Mouse (Mus musculus) 3T3-L1 (cell line): ENCODE measurements around the gene 1700010B08Rik.
"Not testable (repeated sequence)": the region's sequence is repeated elsewhere in the genome, so short reads cannot be mapped to it uniquely, and the experiment has no call there.

Experiments used
- DNase-seq: peaks from one replicate; pipeline ENCODE4 v3.0.0-alpha.2; 2015; ENCODE audit warnings: low read depth, low spot score

The 1700010B08Rik gene

GRCm38 (mm10) chr2:173719115-173719514 lies at the start of gene 1700010B08Rik:
Gene 1700010B08Rik (plus strand): TSS chr2:173719415.
- not testable (repeated sequence) for DNase-seq

- DNase-seq, result no peak
Measured at GRCm38 (mm10) chr2:173672328-173672896, 46.8 kb upstream of the 1700010B08Rik start.

DNA sequence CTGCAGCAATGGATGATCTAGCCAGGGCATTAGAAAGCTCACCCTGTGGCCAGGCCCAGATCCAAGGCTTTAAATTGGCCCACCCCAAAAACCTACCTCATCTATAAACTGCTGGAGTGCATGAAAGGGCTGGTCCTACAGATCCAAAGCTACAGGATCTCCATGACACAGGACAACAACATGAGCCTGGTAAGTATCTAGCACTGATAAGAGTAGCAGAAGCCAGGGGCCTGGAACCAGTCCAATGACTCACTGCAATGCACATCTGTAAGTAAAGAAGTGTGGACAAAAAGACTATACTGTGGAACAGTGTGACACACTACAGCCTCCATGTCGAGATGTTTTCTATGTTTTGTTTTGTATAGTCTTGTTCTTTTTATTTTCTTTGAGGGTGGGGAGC lies 45.7 kb upstream of the 1700010B08Rik start:
- DNase-seq, result peak; percentile 86

DNA sequence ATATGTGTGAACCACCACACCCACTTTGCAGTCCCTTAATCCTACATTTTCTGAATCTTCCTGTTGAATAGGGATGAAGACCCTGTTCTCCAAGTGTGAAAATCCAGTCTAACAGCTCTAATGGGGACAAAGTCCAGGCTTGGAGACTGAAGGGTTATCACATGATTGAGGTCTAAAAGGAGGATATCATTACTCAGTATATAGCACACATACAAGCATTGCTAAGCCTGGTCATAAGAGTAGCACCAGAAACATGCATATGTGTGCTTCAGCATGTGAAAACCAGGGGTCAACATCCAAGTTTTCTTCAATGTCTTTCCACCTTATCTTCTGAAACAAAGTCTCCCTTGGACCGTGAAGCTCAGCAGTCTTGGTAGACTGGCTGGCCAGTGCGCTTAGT lies 40.6 kb upstream of the 1700010B08Rik start:
- no peak for DNase-seq

DNA sequence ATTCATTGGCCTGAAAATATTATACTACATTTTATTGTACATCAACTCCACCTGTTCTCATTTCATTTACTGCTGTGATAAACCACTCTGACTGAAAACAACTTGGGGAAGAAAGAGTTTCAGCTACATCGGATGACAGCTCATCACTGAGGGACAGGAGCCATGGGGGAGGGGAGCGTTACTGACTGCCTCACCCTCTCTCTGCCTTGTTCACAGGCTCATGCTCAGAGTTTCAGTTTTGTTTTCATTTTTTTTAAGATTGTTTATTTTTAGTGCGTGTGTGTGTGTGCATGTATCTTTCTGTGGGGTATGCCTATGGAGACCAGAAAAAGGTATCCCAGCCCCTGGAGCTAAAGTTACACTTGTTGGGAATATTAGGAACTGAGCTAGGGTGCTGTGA lies 40.0 kb upstream of the 1700010B08Rik start:
- no peak for DNase-seq

GRCm38 (mm10) chr2:173680153-173680552 lies 39.1 kb upstream of the 1700010B08Rik start:
- peak; percentile 65 for DNase-seq

GRCm38 (mm10) chr2:173682773-173683172 lies 36.4 kb upstream of the 1700010B08Rik start:
- DNase-seq, result no peak

DNA sequence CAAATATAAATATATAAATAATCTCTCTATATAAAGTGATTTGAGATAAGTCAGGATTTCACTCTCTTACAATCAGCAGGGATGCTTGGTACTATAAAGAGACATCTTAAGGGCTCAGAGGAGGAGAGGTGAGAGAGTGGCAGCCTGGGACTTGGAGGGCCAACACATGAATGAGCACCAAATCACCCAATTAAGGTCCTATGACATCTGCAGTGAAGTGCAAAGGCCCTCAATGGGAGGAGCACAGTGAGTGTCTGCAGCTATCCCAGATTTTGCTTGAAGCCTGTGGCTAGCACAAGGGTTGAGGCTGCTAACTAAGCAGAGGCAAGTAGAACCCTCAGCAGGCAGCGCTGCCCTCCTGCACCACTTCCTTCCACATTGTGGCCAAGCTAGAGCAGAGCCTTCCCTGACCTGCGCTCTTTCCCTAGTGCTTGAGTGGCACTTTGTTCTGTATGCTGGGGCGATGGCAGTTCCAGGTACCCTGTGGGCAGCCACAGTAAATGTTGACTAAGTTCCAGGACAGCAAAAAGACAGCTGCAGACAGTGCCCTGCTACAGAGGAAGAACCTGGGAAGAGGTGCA lies 33.3 kb upstream of the 1700010B08Rik start:
- no peak for DNase-seq

DNA sequence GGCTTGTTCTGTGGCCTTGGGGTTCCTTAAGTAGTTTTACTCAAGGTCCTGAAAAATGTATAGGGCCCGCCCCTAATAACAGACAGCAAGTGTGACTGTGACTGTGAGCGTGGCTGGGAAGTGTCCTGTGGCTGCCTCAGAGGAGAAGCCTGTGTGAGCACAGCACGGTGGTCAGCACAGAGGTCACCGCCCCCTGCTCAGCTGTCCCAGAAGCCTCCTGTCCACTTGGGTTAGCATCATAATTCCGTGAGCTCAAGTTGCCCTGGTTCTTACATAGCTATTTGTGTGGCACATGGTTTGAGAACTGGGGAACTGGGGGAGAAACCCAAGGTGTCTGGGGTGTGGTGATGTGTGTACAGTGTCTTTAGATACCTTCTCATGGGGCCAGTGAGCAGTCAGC lies 31.9 kb upstream of the 1700010B08Rik start:
- no peak for DNase-seq

DNA sequence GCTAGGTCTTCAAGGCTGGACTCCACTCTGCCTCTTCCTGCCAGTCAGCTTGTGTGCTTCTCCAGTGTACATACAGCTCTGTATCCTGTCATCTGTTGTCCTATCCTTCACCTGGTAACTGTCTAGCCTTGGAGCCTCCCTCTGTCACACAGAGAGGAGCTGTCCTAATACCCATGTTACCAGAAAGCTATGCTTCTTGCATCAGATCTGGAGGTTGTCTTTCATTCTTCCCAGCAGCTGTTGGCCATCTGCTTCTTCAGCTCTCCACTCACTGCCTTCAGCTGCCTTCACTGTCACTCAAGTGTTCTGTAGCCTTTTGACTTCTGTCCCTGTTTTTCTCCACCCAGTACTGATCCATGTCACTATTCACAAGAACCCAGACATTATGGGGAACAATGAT lies 29.4 kb upstream of the 1700010B08Rik start:
- DNase-seq, result peak; percentile 48

- no peak for DNase-seq
Measured at GRCm38 (mm10) chr2:173691748-173692147, 27.5 kb upstream of the 1700010B08Rik start.

GRCm38 (mm10) chr2:173692693-173693092 lies 26.5 kb upstream of the 1700010B08Rik start:
- DNase-seq, result no peak

- DNase-seq, result peak; percentile 67
Measured at GRCm38 (mm10) chr2:173698850-173699249, 20.4 kb upstream of the 1700010B08Rik start.

- no peak for DNase-seq
Measured at GRCm38 (mm10) chr2:173702096-173702866, 16.9 kb upstream of the 1700010B08Rik start.

GRCm38 (mm10) chr2:173702867-173703237 lies 16.4 kb upstream of the 1700010B08Rik start:
- DNase-seq, result no peak

DNA sequence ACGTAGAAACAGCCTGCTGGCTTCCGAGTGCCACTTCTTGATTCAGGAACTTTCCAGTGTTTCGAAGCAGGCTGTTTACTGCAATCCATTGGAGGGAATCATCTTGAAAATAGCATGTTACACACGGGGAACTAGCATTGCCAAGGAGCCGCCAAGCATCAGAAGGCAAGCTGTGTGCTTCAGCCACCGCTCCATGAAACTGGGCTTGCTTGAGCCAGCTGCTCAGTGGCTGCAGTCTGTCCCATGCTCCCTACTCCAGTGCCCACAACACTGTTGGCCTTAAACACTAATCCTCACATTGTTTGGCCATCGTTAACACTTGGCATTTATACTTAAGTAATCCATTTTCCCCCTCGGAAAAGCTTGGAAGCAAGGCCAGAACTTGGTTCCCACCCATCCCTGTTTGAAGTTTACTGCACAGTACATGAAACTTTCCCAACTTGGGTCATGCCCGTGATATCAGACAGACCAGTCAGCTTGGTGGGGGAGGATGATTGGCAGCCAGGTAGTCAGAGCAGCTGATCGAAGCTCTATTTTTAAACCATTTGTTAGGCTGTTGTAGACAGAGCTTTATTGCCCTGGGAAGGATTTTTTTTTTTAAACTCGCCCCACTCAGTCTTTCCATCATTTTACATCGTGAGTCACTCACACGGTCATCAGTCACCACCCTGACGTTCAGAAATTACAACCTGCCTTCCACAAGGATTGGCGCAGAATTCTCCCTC lies 13.2 kb upstream of the 1700010B08Rik start:
- peak; percentile 39 for DNase-seq

DNA sequence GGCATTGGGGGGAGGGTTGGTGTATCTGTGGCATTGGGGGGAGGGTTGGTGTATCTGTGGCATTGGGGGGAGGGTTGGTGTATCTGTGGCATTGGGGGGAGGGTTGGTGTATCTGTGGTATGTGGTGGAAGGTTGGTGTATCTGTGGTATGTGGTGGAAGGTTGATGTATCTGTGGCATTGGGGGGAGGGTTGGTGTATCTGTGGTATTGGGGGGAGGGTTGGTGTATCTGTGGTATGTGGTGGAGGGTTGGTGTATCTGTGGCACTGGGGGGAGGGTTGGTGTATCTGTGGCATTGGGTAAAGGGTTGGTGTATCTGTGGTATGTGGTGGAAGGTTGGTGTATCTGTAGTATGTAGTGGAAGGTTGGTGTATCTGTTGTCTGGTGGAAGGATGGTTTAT lies 11.6 kb upstream of the 1700010B08Rik start:
- peak; percentile 40 for DNase-seq

DNA sequence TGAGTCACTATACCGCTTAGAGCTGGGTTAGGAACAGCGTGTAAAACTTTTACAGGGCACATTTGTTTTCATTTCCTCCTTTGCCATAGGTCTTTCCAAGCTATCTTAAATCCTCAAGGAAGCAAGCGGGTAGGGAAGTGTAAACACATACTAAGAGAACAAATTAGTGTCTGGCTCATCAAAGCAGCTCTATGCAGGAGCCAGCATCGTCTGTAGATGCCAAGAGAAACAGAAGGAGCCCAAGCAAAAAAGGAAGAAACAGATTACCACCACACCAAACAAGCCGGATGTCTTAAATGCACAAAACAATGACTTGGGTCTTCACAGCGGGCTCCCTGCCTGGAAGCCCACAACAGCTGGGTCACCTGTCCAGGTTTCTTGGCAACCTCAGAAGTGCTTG lies 9.0 kb upstream of the 1700010B08Rik start:
- no peak for DNase-seq

GRCm38 (mm10) chr2:173712656-173713055 lies 6.6 kb upstream of the 1700010B08Rik start:
- DNase-seq, result no peak

DNA sequence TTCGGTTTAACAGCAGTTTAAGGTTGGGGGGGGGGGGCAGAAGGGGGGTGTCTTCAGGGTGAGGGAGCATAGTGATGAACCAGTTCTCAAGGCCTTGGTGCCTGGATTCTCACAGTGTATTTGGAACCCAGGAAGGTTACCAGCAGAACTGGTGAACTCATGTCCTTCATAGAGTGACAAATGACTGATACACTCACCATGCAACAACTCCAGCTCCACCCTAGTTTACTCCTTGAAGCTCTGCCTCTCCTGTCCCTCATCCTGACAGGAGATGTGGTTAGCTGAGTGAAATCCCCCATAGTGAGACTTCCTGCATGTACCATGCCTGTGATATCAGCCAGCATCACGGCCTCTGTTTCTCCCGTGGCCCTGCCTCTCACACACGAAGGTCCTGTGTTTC lies 6.0 kb upstream of the 1700010B08Rik start:
- DNase-seq, result peak; percentile 26

- DNase-seq, result no peak
Measured at GRCm38 (mm10) chr2:173714620-173715218, 4.5 kb upstream of the 1700010B08Rik start.

DNA sequence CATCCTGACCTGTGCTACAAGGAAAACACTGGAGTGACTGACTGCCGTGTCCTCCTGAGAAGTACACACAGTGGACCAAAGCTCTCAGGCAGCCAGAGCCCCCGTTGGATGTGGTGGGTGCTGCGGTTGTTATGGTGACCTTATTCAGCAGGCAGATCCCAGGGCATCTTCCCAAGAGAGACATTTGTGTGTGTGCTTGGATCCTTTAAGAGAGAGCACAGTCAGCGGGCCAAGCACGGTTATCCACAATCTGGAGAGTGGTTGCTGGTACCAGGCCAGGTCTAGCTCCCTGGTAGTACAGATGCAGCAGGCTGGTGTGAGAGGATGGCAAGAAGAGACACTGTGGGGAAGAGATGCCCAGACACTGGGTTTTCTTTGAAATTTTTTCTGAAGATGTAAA lies 2.2 kb upstream of the 1700010B08Rik start:
- DNase-seq, result no peak
